Mouse (Mus musculus): ENCODE results near the gene Msh3. TPM values are rescaled to one million over a fixed set of nuclear protein-coding genes. Genes with fewer than 3 reads are reported as not detected.

The Msh3 gene
- polyA plus RNA-seq, 1 experiment from 2014 or later, result 30.4 TPM

GRCm38 (mm10) chr13:92241426-92241825 lies 113.4 kb downstream of the Msh3 start:
- H3K27ac ChIP-seq (ENCODE audit: low read length), result no peak overlapping the region
- H3K9me3 ChIP-seq (ENCODE audit: low read length), result no peaks in the 10 kb centered on the region
- no peak overlapping the region for H3K4me2 ChIP-seq (replicated peaks; ENCODE audit: low read depth, low read length)
- H3K4me1 ChIP-seq (ENCODE audit: insufficient read depth, low read length), result no peaks in the 10 kb centered on the region
- no peaks in the 10 kb centered on the region for H3K27me3 ChIP-seq (ENCODE audit: insufficient read depth, low read length)
- WGBS, result 76% methylated on average over 4 of the region's 4 CpGs
- H3K36me3 ChIP-seq (ENCODE audit: insufficient read depth, low read length), result peaks cover 14% of the 10 kb centered on the region; the same call in 1 of the 2 replicates
- ATAC-seq (ENCODE audit: low FRiP score, low TSS enrichment), result no peak
- no peak overlapping the region for H3K9ac ChIP-seq (replicated peaks; ENCODE audit: low read length)
- no peak overlapping the region for H3K4me3 ChIP-seq (ENCODE audit: low read length)

- no peak overlapping the region for H3K27ac ChIP-seq (ENCODE audit: low read length)
- no peak for ATAC-seq (ENCODE audit: low FRiP score, low TSS enrichment)
Measured at GRCm38 (mm10) chr13:92237887-92238286, 116.9 kb downstream of the Msh3 start.

GRCm38 (mm10) chr13:92237016-92237415 lies 117.8 kb downstream of the Msh3 start:
- Histone ChIP-seq H3K4me3 (ENCODE audit: low read length) (no peak overlapping the region), H3K4me1 (ENCODE audit: insufficient read depth, low read length) (no peaks in the 10 kb centered on the region), H3K27ac (ENCODE audit: low read length) (no peak overlapping the region), H3K36me3 (ENCODE audit: insufficient read depth, low read length) (peaks cover 18% of the 10 kb centered on the region; the same call in 1 of the 2 replicates), H3K9ac (replicated peaks; ENCODE audit: low read length) (no peak overlapping the region), H3K4me2 (replicated peaks; ENCODE audit: low read depth, low read length) (no peak overlapping the region), H3K9me3 (ENCODE audit: low read length) (no peaks in the 10 kb centered on the region), H3K27me3 (ENCODE audit: insufficient read depth, low read length) (no peaks in the 10 kb centered on the region)
- 78% methylated on average over 4 of the region's 4 CpGs for WGBS
- no peak for ATAC-seq (ENCODE audit: low FRiP score, low TSS enrichment)

More at GRCm38 (mm10) chr13:92237887-92238286, 116.9 kb downstream of the Msh3 start:
- Histone ChIP-seq H3K9me3 (ENCODE audit: low read length) (no peaks in the 10 kb centered on the region), H3K27me3 (ENCODE audit: insufficient read depth, low read length) (no peaks in the 10 kb centered on the region), H3K4me1 (ENCODE audit: insufficient read depth, low read length) (no peaks in the 10 kb centered on the region), H3K4me3 (ENCODE audit: low read length) (no peak overlapping the region), H3K9ac (replicated peaks; ENCODE audit: low read length) (no peak overlapping the region), H3K4me2 (replicated peaks; ENCODE audit: low read depth, low read length) (no peak overlapping the region), H3K36me3 (ENCODE audit: insufficient read depth, low read length) (peaks cover 21% of the 10 kb centered on the region; the same call in 1 of the 2 replicates)
- 96% methylated on average over 3 of the region's 3 CpGs for WGBS

- H3K36me3 ChIP-seq (ENCODE audit: insufficient read depth, low read length), result peaks cover 15% of the 10 kb centered on the region; the same call in 1 of the 2 replicates
- H3K4me3 ChIP-seq (ENCODE audit: low read length), result no peak overlapping the region
- H3K27me3 ChIP-seq (ENCODE audit: insufficient read depth, low read length), result no peaks in the 10 kb centered on the region
- WGBS, result 81% methylated on average over 9 of the region's 9 CpGs
- H3K9ac ChIP-seq (replicated peaks; ENCODE audit: low read length), result no peak overlapping the region
- H3K4me1 ChIP-seq (ENCODE audit: insufficient read depth, low read length), result no peaks in the 10 kb centered on the region
- no peak for ATAC-seq (ENCODE audit: low FRiP score, low TSS enrichment)
- no peaks in the 10 kb centered on the region for H3K9me3 ChIP-seq (ENCODE audit: low read length)
- H3K4me2 ChIP-seq (replicated peaks; ENCODE audit: low read depth, low read length), result no peak overlapping the region
- H3K27ac ChIP-seq (ENCODE audit: low read length), result no peak overlapping the region
Measured at GRCm38 (mm10) chr13:92232076-92232938, 122.5 kb downstream of the Msh3 start.

GRCm38 (mm10) chr13:92228037-92228436 lies 126.8 kb downstream of the Msh3 start:
- no peaks in the 10 kb centered on the region for H3K9me3 ChIP-seq (ENCODE audit: low read length)
- no peak for ATAC-seq (ENCODE audit: low FRiP score, low TSS enrichment)
- no peak overlapping the region for H3K9ac ChIP-seq (replicated peaks; ENCODE audit: low read length)
- WGBS, result 77% methylated on average over 1 of the region's 1 CpGs
- H3K36me3 ChIP-seq (ENCODE audit: insufficient read depth, low read length), result no peaks in the 10 kb centered on the region; the same call in 1 of the 2 replicates
- no peak overlapping the region for H3K27ac ChIP-seq (ENCODE audit: low read length)
- H3K4me1 ChIP-seq (ENCODE audit: insufficient read depth, low read length), result no peaks in the 10 kb centered on the region
- H3K4me3 ChIP-seq (ENCODE audit: low read length), result no peak overlapping the region
- H3K27me3 ChIP-seq (ENCODE audit: insufficient read depth, low read length), result no peaks in the 10 kb centered on the region
- H3K4me2 ChIP-seq (replicated peaks; ENCODE audit: low read depth, low read length), result no peak overlapping the region

- Histone ChIP-seq H3K9me3 (ENCODE audit: low read length) (no peaks in the 10 kb centered on the region), H3K27me3 (ENCODE audit: insufficient read depth, low read length) (no peaks in the 10 kb centered on the region), H3K4me3 (ENCODE audit: low read length) (no peak overlapping the region), H3K9ac (replicated peaks; ENCODE audit: low read length) (no peak overlapping the region), H3K4me2 (replicated peaks; ENCODE audit: low read depth, low read length) (no peak overlapping the region), H3K36me3 (ENCODE audit: insufficient read depth, low read length) (peaks cover 18% of the 10 kb centered on the region), H3K27ac (ENCODE audit: low read length) (no peak overlapping the region), H3K4me1 (ENCODE audit: insufficient read depth, low read length) (no peaks in the 10 kb centered on the region)
- 96% methylated on average over 3 of the region's 3 CpGs for WGBS
- no peak for ATAC-seq (ENCODE audit: low FRiP score, low TSS enrichment)
Measured at GRCm38 (mm10) chr13:92223567-92223966, 131.2 kb downstream of the Msh3 start.

- H3K9me3 ChIP-seq (ENCODE audit: low read length), result no peaks in the 10 kb centered on the region
- H3K36me3 ChIP-seq (ENCODE audit: insufficient read depth, low read length), result peaks cover 18% of the 10 kb centered on the region
- H3K4me1 ChIP-seq (ENCODE audit: insufficient read depth, low read length), result no peaks in the 10 kb centered on the region
- ATAC-seq (ENCODE audit: low FRiP score, low TSS enrichment), result no peak
- no peaks in the 10 kb centered on the region for H3K27me3 ChIP-seq (ENCODE audit: insufficient read depth, low read length)
- H3K4me2 ChIP-seq (replicated peaks; ENCODE audit: low read depth, low read length), result no peak overlapping the region
- no peak overlapping the region for H3K27ac ChIP-seq (ENCODE audit: low read length)
- H3K9ac ChIP-seq (replicated peaks; ENCODE audit: low read length), result no peak overlapping the region
- no peak overlapping the region for H3K4me3 ChIP-seq (ENCODE audit: low read length)
- 89% methylated on average over 5 of the region's 5 CpGs for WGBS
Measured at GRCm38 (mm10) chr13:92222763-92223162, 132.0 kb downstream of the Msh3 start.

- Histone ChIP-seq H3K9me3 (ENCODE audit: low read length) (no peaks in the 10 kb centered on the region), H3K4me1 (ENCODE audit: insufficient read depth, low read length) (no peaks in the 10 kb centered on the region), H3K9ac (replicated peaks; ENCODE audit: low read length) (no peak overlapping the region), H3K36me3 (ENCODE audit: insufficient read depth, low read length) (peaks cover 21% of the 10 kb centered on the region), H3K4me2 (replicated peaks; ENCODE audit: low read depth, low read length) (no peak overlapping the region), H3K27me3 (ENCODE audit: insufficient read depth, low read length) (no peaks in the 10 kb centered on the region), H3K4me3 (ENCODE audit: low read length) (no peak overlapping the region), H3K27ac (ENCODE audit: low read length) (no peak overlapping the region)
- 76% methylated on average over 3 of the region's 3 CpGs for WGBS
- no peak for ATAC-seq (ENCODE audit: low FRiP score, low TSS enrichment)
Measured at GRCm38 (mm10) chr13:92219774-92220173, 135.0 kb downstream of the Msh3 start.

- H3K27ac ChIP-seq (ENCODE audit: low read length), result no peak overlapping the region
- ATAC-seq (ENCODE audit: low FRiP score, low TSS enrichment), result no peak
- H3K4me3 ChIP-seq (ENCODE audit: low read length), result no peak overlapping the region
- H3K4me1 ChIP-seq (ENCODE audit: insufficient read depth, low read length), result no peaks in the 10 kb centered on the region
- no peak overlapping the region for H3K9ac ChIP-seq (replicated peaks; ENCODE audit: low read length)
- peaks cover 31% of the 10 kb centered on the region; the same call in 1 of the 2 replicates for H3K36me3 ChIP-seq (ENCODE audit: insufficient read depth, low read length)
- H3K9me3 ChIP-seq (ENCODE audit: low read length), result no peaks in the 10 kb centered on the region
- 87% methylated on average over 9 of the region's 9 CpGs for WGBS
- H3K27me3 ChIP-seq (ENCODE audit: insufficient read depth, low read length), result no peaks in the 10 kb centered on the region
- H3K4me2 ChIP-seq (replicated peaks; ENCODE audit: low read depth, low read length), result no peak overlapping the region
Measured at GRCm38 (mm10) chr13:92217216-92217615, 137.6 kb downstream of the Msh3 start.

- H3K4me3 ChIP-seq (ENCODE audit: low read length), result no peak overlapping the region
- WGBS, result 83% methylated on average over 2 of the region's 2 CpGs
- no peaks in the 10 kb centered on the region for H3K9me3 ChIP-seq (ENCODE audit: low read length)
- no peaks in the 10 kb centered on the region for H3K4me1 ChIP-seq (ENCODE audit: insufficient read depth, low read length)
- H3K9ac ChIP-seq (replicated peaks; ENCODE audit: low read length), result no peak overlapping the region
- no peak for ATAC-seq (ENCODE audit: low FRiP score, low TSS enrichment)
- H3K27ac ChIP-seq (ENCODE audit: low read length), result no peak overlapping the region
- H3K27me3 ChIP-seq (ENCODE audit: insufficient read depth, low read length), result no peaks in the 10 kb centered on the region
- no peaks in the 10 kb centered on the region for H3K36me3 ChIP-seq (ENCODE audit: insufficient read depth, low read length)
- H3K4me2 ChIP-seq (replicated peaks; ENCODE audit: low read depth, low read length), result no peak overlapping the region
Measured at GRCm38 (mm10) chr13:92196860-92197259, 157.9 kb downstream of the Msh3 start.

All from kidney, embryonic 16.5 days (tissue).